Mouse (Mus musculus): ENCODE data around the gene Plekhg5. TPM values are rescaled to one million over a fixed set of nuclear protein-coding genes. Genes with fewer than 3 reads are reported as not detected.

Gene Plekhg5
- polyA plus RNA-seq, 1 experiment from 2014 or later = 17.4 TPM

- peaks cover 19% of the 10 kb centered on the region for H3K4me1 ChIP-seq (replicated peaks)
- H3K9me3 ChIP-seq = no peaks in the 10 kb centered on the region
- H3K36me3 ChIP-seq = no peaks in the 10 kb centered on the region
- 86% methylated on average over 2 of the region's 2 CpGs for WGBS
- no peak overlapping the region for H3K4me2 ChIP-seq
- no peak overlapping the region for H3K9ac ChIP-seq (replicated peaks)
- H3K27ac ChIP-seq = no peak overlapping the region
- H3K27me3 ChIP-seq = peaks cover 87% of the 10 kb centered on the region
- no peak overlapping the region for H3K4me3 ChIP-seq (replicated peaks)
- no peak for ATAC-seq (ENCODE audit: insufficient number of reproducible peaks, insufficient read depth, low FRiP score, low TSS enrichment, low read depth)
These were observed 64.6 kb downstream of the Plekhg5 start for GRCm38 (mm10) chr4:152136876-152137250.

DNA sequence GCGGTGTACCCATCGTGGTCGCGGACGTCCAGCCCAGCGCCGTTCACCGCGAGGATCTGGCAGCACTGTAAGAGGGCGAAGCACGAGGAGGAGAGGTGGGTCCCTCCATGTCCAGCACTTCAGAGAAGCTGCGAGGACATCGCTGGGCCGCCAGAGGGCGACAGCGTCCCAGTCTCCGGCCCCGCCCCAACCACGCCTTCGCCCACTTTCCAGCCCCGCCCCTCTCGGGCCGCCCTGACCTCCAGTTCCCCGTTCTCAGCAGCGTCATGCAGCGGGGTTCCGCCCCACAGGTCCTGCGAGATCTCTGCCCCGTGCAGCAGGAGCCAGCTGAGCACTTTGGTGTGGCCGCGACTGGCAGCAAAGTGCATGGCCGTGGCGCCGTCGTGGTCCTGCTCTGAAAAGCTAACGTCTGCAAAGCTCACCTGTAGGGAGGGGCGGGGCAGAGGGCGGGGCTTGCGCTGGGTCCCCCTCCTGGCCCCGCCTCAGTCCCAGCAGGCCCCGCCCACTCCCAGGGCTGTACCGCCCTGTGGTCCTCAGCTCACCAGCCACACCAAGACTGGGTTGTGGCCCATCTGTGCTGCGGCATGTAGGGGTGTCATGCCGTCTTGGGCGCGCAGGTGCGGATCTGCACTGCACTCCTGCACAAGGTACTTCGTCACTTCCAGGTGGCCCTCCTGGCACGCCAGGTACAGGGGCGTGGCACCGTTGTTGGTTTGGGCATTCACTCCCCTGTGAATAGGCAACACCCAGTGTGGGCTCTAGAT lies 66.4 kb downstream of the Plekhg5 start:
- Histone ChIP-seq H3K4me2 (peak overlapping the region; percentile 64), H3K4me1 (replicated peaks) (peaks cover 6% of the 10 kb centered on the region), H3K9me3 (no peaks in the 10 kb centered on the region), H3K9ac (replicated peaks) (no peak overlapping the region), H3K27ac (no peak overlapping the region), H3K27me3 (peaks cover 77% of the 10 kb centered on the region), H3K36me3 (no peaks in the 10 kb centered on the region), H3K4me3 (replicated peaks) (peak overlapping the region; percentile 44)
- 2% methylated on average over 51 of the region's 51 CpGs for WGBS
- peak; percentile 83 for ATAC-seq (ENCODE audit: insufficient number of reproducible peaks, insufficient read depth, low FRiP score, low TSS enrichment, low read depth)

DNA sequence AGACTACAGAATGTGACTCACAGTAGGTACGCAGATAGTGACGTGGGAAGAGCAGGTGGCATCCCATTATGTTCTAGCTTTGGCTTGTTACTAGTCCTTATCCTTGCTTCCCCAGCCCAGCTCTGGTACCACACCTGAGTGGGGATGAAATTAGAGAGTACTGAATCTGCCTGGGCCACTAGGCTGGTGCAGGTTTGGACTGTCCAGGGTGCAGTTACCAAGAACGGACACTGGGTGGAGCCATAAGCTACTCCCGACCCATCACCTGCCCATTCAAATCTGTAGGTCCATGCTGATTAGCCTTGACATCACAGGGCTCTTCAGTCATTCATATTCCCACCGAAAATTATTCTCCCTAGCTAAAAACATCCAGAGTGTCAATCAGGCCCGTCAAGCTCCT lies 68.1 kb downstream of the Plekhg5 start:
- H3K4me1 ChIP-seq (replicated peaks) = peaks cover 6% of the 10 kb centered on the region
- no peak for ATAC-seq (ENCODE audit: insufficient number of reproducible peaks, insufficient read depth, low FRiP score, low TSS enrichment, low read depth)
- H3K36me3 ChIP-seq = no peaks in the 10 kb centered on the region
- H3K9me3 ChIP-seq = no peaks in the 10 kb centered on the region
- H3K4me3 ChIP-seq (replicated peaks) = no peak overlapping the region
- H3K27me3 ChIP-seq = peaks cover 74% of the 10 kb centered on the region
- H3K9ac ChIP-seq (replicated peaks) = no peak overlapping the region
- WGBS = 26% methylated on average over 6 of the region's 6 CpGs
- H3K27ac ChIP-seq = no peak overlapping the region
- H3K4me2 ChIP-seq = no peak overlapping the region

- Histone ChIP-seq H3K4me3 (replicated peaks) (no peak overlapping the region), H3K9ac (replicated peaks) (no peak overlapping the region), H3K36me3 (no peaks in the 10 kb centered on the region), H3K27me3 (peaks cover 73% of the 10 kb centered on the region), H3K4me1 (replicated peaks) (peaks cover 6% of the 10 kb centered on the region), H3K27ac (no peak overlapping the region), H3K4me2 (no peak overlapping the region), H3K9me3 (no peaks in the 10 kb centered on the region)
- no peak for ATAC-seq (ENCODE audit: insufficient number of reproducible peaks, insufficient read depth, low FRiP score, low TSS enrichment, low read depth)
- 71% methylated on average over 8 of the region's 8 CpGs for WGBS
These were observed 69.3 kb downstream of the Plekhg5 start for GRCm38 (mm10) chr4:152141521-152142135.

DNA sequence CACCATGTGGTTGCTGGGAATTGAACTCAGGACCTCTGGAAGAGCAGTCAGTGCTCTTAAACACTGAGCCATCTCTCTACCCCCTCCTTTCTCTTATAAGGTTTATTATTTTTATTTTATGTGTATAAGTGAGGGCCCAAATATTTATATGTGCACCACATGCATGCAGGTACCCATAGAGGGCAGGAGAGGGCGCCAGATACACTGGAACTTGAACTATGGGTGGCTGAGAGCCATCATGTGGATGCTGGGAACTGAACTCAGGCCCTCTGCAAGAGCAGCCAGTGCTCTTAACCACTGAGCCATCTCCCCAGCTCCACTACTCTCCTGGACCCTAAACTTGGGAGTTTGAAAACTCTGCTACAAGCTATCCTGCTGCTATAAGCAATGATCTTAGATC lies 71.3 kb downstream of the Plekhg5 start:
- Histone ChIP-seq H3K9ac (replicated peaks) (no peak overlapping the region), H3K27ac (no peak overlapping the region)

DNA sequence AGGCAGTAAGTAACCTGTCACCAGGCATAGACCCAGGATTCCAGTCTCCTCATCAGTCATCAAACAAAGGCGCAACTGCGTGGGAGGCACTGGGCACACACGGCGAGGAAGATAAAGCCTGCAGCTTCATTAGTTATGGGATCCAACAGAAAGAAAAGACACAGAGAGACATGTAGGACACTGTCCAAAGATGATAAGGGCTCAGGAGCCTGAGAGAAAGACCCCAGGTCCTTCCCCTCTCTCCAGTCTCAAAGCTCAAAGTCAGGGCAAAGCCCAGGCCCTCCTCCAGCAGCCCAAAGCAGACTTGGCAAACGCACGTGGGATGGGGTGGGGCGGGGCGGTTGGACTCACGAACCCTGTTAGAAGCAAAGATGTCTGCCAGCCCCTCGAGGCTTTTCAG lies 73.2 kb downstream of the Plekhg5 start:
- Histone ChIP-seq H3K27me3 (peaks cover 73% of the 10 kb centered on the region), H3K4me2 (no peak overlapping the region), H3K9me3 (no peaks in the 10 kb centered on the region), H3K36me3 (no peaks in the 10 kb centered on the region), H3K27ac (no peak overlapping the region), H3K4me1 (replicated peaks) (no peaks in the 10 kb centered on the region), H3K4me3 (replicated peaks) (no peak overlapping the region), H3K9ac (replicated peaks) (no peak overlapping the region)
- ATAC-seq (ENCODE audit: insufficient number of reproducible peaks, insufficient read depth, low FRiP score, low TSS enrichment, low read depth) = no peak
- WGBS = 73% methylated on average over 10 of the region's 10 CpGs

More for the DNA sequence above, 71.3 kb downstream of the Plekhg5 start:
- 17% methylated on average over 1 of the region's 1 CpGs for WGBS
- Histone ChIP-seq H3K4me1 (replicated peaks) (peaks cover 4% of the 10 kb centered on the region), H3K4me2 (no peak overlapping the region), H3K36me3 (no peaks in the 10 kb centered on the region), H3K9me3 (no peaks in the 10 kb centered on the region), H3K27me3 (peaks cover 70% of the 10 kb centered on the region), H3K4me3 (replicated peaks) (no peak overlapping the region)
- no peak for ATAC-seq (ENCODE audit: insufficient number of reproducible peaks, insufficient read depth, low FRiP score, low TSS enrichment, low read depth)

DNA sequence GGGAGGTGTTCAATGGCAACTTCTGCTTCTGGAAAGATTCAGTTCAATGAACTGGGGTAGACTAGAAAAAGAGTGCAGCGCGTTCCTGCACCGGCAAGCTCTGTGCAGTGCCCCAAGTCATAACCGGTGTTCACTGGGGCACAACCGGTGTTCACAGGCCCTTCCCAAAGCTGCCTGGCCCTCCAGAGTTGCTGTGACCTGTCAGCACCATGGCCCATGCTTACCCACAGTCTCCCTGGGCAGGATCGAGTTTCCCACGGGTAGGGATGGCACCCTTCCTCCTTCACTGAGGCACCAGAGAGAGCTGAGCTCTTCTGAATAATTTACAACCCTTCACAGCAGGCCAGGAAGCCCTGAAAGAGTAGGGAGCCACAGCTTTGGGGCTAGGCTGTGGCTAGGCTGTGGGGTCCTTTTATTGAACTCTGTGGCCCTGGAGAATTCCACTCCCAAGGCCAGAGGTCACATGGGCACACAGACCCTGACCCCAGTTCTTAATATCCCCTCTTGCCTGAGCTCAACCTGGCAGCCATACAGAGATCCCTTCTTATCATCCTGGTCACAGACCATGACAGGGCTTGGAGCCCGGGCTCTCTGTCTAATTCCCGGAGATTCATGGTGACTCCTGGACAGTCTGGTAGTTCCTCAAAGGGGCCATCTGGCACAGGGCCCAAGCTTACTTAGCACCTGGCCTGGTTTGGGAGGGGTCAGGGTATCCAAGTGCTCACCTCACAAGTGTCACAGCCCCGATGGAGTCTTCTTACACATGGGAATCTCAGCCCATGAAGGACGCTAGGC lies 73.9 kb downstream of the Plekhg5 start:
- H3K27ac ChIP-seq = no peak overlapping the region
- H3K4me3 ChIP-seq (replicated peaks) = no peak overlapping the region
- 52% methylated on average over 11 of the region's 11 CpGs for WGBS
- no peaks in the 10 kb centered on the region for H3K36me3 ChIP-seq
- H3K9me3 ChIP-seq = no peaks in the 10 kb centered on the region
- peaks cover 73% of the 10 kb centered on the region for H3K27me3 ChIP-seq
- no peak for ATAC-seq (ENCODE audit: insufficient number of reproducible peaks, insufficient read depth, low FRiP score, low TSS enrichment, low read depth)
- 0 out of 2 replicates have a peak overlapping the region, but pooled peaks have one; percentile 27 for H3K9ac ChIP-seq (replicated peaks)
- no peak overlapping the region for H3K4me2 ChIP-seq
- no peaks in the 10 kb centered on the region for H3K4me1 ChIP-seq (replicated peaks)

DNA sequence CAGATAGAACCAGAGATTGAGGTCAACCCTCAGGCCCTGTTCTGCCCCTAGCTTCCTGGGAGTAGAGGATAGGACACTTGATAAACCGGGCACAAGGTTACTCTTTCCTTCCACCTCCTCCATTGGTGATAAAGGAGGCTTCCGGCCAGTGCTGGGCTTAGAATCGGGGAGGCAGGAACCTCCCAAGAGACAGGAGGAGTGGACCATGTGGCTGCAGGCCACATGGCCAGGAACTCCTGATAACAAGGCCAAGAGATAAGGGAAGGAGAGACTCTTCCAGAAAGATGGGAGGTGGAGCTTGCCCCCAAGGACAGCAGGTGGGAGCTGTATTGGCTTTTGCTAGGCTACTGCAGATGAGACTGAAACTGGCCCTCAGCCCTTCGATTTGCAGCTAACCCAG lies 78.2 kb downstream of the Plekhg5 start:
- Histone ChIP-seq H3K4me1 (replicated peaks) (peaks cover 14% of the 10 kb centered on the region; the same call in 1 of the 2 replicates), H3K9me3 (no peaks in the 10 kb centered on the region), H3K4me2 (no peak overlapping the region), H3K4me3 (replicated peaks) (no peak overlapping the region), H3K27me3 (peaks cover 89% of the 10 kb centered on the region), H3K27ac (no peak overlapping the region), H3K9ac (replicated peaks) (no peak overlapping the region), H3K36me3 (no peaks in the 10 kb centered on the region)
- WGBS = 75% methylated on average over 4 of the region's 4 CpGs
- ATAC-seq (ENCODE audit: insufficient number of reproducible peaks, insufficient read depth, low FRiP score, low TSS enrichment, low read depth) = no peak

GRCm38 (mm10) chr4:152151451-152151965 lies 79.2 kb downstream of the Plekhg5 start:
- 15% methylated on average over 7 of the region's 7 CpGs for WGBS
- H3K4me3 ChIP-seq (replicated peaks) = peak overlapping the region; percentile 46
- no peaks in the 10 kb centered on the region for H3K36me3 ChIP-seq
- peak overlapping the region; percentile 65 for H3K4me2 ChIP-seq
- H3K9ac ChIP-seq (replicated peaks) = peak overlapping the region; percentile 46; the same call in 1 of the 2 replicates
- ATAC-seq (ENCODE audit: insufficient number of reproducible peaks, insufficient read depth, low FRiP score, low TSS enrichment, low read depth) = no peak
- H3K27ac ChIP-seq = no peak overlapping the region
- no peaks in the 10 kb centered on the region for H3K9me3 ChIP-seq
- peaks cover 14% of the 10 kb centered on the region; the same call in 1 of the 2 replicates for H3K4me1 ChIP-seq (replicated peaks)
- peaks cover 85% of the 10 kb centered on the region for H3K27me3 ChIP-seq

DNA sequence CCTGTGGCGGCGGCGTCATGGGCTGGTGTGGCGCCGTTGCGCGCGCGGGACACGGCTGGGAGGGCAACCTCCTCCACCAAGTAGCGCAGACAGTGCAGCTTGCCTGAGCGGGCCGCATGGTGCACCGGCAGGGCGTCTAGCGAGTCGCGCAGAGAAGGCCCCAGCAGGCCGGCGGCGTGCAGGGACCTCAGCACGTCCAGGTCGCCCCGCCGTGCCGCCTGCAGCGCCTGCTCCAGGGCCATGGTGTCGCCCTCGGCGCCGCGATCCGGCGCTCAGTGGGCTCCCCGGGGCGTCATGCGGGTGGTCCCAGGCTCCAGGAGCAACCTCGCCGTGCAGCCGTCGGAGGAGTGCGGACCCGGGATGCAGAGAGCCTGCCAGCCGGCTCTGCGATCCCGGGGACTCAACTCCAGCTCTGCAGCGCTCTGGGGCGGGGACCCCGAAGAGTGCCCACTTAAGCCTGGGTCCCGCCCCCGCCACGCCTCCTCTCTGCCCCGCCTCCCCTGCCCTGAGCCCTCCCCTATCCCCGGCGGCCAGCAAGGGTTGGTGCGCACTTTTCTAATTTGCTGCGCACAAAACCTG lies 79.8 kb downstream of the Plekhg5 start, which contains the start of gene Espn:
Gene Espn, minus strand, starts transcription at position 406 of the 579 bp plus-strand sequence.
- no peak within 1 kb of the TSS for H3K27ac ChIP-seq
- H3K4me1 ChIP-seq (replicated peaks) = peaks cover 14% of the 10 kb centered on the region; the same call in 1 of the 2 replicates
- under 1% methylated on average over 57 of the region's 57 CpGs for WGBS
- peak within 1 kb of the TSS; percentile 46 for H3K4me3 ChIP-seq (replicated peaks)
- no peaks in the 10 kb centered on the region for H3K9me3 ChIP-seq
- peak within 1 kb of the TSS; percentile 65 for H3K4me2 ChIP-seq
- ATAC-seq (ENCODE audit: insufficient number of reproducible peaks, insufficient read depth, low FRiP score, low TSS enrichment, low read depth) = peak; percentile 84
- H3K27me3 ChIP-seq = peaks cover 85% of the 10 kb centered on the region
- peak within 1 kb of the TSS; percentile 46 for H3K9ac ChIP-seq (replicated peaks)
- no peaks in the 10 kb centered on the region for H3K36me3 ChIP-seq
